Mouse (Mus musculus) kidney, postnatal 10 days (tissue): ENCODE measurements around the gene Gm37419.
A peak's percentile ranks its signal among the peaks of the same experiment; 100 is the strongest.

Experiments
- DNase-seq: peaks from one replicate; pipeline ENCODE4 v3.0.0; 2021; ENCODE audit warnings: mixed read lengths

The Gm37419 gene

GRCm38 (mm10) chr16:23988466-23989208 is at the start of gene Gm37419, which contains the start of gene Bcl6:
Gm37419 (plus strand) TSS chr16:23988482.
Bcl6 (minus strand) TSS chr16:23988852.
- peak; percentile 91 for DNase-seq

- DNase-seq = no peak
Measured at GRCm38 (mm10) chr16:23944801-23945200, 43.5 kb upstream of the Gm37419 start.

- DNase-seq = no peak
Measured at GRCm38 (mm10) chr16:23947654-23948053, 40.6 kb upstream of the Gm37419 start.

DNA sequence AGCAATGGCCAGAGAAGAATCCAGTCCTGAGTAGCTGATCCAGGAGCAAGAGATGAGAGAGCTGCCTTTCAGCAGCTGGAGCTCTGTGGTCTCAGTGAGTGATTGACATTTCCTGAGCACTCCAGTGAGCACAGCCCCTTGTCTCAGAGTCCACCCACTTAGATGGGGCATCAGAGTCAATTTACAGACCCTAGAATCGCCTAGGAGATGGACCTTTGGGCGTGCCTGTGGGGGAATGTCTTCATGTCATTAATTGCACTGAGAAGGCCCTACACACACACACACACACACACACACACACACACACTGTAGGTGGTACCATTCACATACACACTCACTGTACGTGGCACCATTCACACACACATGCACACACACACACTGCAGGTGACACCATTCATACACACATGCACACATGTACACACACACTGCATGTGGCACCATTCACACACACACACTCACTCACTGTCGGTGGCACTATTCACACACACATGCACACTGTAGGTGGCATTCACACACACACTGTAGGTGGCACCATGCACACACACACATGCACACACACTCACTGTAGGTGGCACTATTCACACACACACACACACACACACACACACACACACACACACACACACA is 36.1 kb upstream of the Gm37419 start:
- DNase-seq = no peak

GRCm38 (mm10) chr16:23953189-23953958 is 34.9 kb upstream of the Gm37419 start:
- DNase-seq = peak; percentile 82

DNA sequence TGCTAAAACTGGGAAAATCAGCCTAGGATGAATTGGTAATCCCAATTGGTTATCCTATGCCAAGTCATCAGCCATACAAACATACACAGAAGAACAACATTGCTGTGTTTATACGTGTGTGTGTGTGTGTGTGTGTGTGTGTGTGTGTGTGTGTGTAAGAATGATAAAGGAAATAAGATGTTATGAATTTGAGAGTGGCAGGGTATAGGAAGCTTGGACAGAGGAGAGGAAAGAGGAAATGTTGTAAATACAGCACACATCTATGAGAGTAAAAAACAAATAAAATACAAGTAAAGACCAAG is 34.4 kb upstream of the Gm37419 start:
- DNase-seq = no peak

GRCm38 (mm10) chr16:23958938-23959337 is 29.3 kb upstream of the Gm37419 start:
- DNase-seq = no peak

GRCm38 (mm10) chr16:23962401-23962800 is 25.9 kb upstream of the Gm37419 start:
- DNase-seq = no peak

- DNase-seq = no peak
Measured at GRCm38 (mm10) chr16:23963896-23964668, 24.2 kb upstream of the Gm37419 start.

DNA sequence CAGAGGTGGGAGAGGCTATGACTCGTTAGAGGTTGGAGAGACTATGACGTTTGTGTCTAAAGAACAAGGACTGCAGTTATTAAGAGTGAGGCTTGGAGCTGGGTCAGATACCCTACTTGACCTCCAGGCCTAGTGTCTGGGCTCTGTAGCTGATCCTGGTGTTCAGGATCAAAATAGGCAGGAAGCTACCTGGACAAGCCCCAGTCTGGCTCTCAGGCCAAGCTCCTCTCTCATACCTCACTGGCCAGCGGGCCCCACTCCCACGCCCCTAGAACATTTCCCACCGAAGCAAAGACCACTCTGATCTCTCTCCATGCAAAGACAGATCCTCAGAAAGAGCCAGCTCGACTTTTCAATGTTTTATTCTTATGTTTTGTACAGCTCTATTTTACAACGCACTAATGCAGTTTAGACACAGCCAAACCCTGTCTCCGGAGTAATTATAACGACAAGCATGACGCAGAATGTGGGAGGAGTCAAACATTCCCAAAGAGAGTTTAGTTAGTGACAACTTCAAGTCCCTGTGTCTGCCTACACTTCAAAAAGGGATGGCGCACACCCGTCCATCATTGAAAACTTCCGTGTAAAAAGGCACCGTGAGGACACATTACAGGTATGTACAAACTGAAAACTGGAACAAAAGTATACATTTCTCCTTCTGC is 23.4 kb upstream of the Gm37419 start:
- DNase-seq = no peak

DNA sequence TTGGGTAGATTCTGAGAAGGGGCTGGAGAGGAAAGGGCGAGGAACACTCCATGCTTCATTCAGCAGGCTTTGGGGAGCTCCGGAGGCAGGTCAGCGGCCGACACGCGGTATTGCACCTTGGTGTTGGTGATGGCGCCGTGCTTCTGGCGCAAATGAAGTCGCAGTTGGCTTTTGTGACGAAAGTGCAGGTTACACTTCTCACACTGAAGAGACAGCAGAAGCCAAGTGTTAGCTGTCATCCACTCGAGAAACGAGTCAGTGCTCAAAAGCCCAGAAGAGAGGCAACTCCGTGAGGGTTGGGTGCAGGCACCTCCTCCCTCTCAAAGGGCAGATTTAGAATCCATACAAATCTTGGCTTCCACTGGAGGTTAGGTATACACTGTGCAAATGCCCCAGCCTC is 22.2 kb upstream of the Gm37419 start:
- DNase-seq = no peak

GRCm38 (mm10) chr16:23967301-23967700 is 21.0 kb upstream of the Gm37419 start:
- DNase-seq = no peak

DNA sequence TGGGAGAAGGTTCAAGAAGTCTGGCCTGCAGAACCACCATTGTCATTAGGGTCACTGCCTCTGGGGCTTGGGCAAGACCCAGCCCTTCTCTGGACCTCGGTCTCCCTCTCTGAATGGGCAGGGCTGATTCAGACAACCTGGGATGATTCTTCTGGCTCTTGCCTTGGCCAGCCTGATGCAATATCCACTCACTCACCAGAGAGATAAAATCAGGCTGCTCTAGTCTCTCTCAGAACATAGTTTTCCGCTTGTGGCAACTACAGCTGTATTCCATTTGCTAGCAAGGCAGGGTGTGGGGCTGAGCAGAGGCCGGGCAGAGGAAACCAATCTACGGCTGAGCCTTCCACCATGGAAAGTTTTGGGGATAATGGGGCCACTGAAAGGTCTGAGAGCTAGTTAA is 19.4 kb upstream of the Gm37419 start:
- DNase-seq = no peak

DNA sequence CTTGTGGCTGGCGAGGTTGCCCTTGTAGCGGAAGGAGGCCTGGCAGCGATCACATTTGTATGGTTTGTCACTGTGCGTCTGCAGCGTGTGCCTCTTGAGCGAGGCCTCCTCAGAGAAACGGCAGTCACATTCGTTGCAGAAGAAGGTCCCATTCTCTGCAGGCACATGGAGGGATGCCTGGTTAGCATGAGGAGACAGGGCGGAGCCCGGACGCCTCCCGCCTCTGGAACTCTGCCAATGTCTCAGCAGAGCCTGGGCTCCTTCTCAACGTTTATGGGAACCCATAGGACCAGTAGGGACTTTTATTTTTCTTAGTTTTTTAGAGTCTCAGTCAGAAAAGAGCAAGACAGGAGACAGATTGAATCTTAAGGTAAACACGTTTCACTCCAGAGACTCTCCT is 18.4 kb upstream of the Gm37419 start:
- DNase-seq = peak; percentile 51

GRCm38 (mm10) chr16:23972126-23972740 is 16.0 kb upstream of the Gm37419 start:
- peak; percentile 44 for DNase-seq

DNA sequence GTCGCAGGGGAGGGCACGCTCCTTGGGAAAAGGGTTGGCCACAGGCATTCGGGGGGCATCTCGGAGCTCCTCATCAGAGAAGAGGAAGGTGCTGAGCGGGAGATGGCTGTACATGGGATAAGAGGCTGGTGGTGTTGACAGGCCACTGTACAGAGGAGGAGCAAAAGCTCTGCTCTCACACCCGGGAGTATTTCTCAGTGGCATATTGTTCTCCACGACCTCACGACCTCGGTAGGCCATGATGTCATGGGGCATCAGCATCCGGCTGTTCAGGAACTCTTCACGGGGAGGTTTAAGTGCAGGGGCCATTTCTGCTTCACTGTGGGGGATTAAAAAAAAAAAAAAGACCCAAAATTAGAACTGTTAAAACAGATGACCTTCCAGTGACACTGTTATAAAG is 15.4 kb upstream of the Gm37419 start:
- no peak for DNase-seq

DNA sequence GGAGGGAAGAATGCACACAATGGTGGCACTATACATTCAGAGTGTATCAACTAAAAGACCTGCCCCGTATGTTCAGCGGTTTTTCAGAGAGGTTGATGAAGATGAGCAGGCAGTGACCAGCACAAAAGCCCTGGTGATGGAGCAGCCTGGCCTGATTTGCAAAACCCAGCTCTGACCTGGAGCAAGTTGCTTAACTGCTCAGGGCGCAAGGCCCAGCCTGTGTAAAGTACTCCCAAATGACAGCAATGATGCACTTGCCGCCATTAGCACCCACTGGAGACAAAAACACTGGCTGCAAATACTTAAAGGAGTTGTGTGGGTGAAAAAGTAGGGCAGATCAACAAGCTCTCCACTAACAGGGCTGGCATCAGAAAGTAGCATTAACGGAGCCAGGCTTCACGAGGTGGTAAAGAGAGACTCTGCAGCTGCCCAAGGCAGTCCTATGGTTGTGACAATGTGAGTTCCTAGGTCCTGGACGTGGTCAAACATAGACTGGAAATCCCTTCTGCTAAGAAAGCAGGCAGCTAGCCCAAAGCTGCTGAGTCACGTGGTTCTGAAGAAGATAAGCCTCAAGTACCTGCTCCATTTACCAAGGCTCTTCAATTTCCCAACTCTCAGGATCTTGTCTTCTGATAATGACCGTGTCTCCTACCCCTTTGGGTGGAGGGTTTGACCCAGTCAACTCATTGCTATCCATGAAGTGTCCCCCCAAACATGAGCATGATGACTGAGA is 14.5 kb upstream of the Gm37419 start:
- DNase-seq = no peak

GRCm38 (mm10) chr16:23976196-23976595 is 12.1 kb upstream of the Gm37419 start:
- no peak for DNase-seq

DNA sequence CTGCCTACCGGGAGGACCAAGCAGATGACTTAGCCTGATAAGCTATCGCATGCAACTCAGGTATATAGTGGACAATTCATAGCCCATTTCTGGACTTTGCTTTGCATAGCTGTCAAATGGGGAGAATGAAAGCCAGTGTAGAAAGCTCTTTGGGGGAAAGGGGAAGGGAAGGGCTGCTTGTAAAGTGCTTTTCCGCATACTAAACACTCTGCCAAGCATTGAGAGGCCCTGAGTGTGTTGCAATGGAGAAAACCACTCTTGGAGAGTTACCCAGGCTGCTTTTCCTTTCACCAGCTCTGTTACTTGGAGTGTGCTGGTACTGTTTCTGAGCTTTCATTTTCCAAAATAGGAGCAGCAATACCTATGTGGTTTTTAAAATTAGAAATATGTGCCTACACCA is 10.6 kb upstream of the Gm37419 start:
- no peak for DNase-seq

DNA sequence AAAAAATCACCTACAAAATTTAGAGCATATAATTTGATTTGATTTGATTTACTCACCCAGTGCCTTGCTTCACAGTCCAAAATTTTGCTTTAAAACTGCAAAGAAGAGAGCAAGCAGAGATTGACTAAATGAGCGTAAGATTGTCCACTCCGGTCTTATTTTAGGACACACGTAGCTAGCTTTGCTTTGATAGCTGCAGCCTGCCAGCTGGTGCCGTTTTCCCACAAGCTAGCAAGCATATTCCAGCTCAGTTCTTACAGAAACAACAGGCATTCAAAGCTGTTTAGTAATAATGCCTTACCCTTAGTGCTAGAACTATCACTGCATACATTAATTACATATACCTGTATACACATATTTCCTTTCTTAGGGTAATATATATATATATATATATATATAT is 9.8 kb upstream of the Gm37419 start:
- DNase-seq = no peak

DNA sequence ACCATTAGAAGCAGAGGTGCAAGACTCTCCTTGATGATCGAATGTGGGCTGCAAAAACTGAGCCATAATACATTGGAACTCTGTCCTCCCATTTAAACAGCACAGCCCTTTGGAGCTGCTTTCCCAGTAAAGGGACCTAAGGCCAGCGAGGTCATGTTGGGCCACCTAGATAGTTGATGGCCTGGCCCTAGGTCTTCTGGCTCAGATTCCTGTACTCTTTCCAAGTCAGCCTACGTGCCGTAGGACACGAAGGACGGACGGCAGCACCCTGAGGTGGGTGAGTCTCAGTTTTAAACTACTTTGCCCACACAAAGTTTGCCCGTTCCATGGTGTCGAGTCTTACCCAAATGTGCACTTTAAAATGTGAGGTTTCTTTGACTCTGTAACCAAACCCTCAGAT is 8.8 kb upstream of the Gm37419 start:
- DNase-seq = no peak
